Mouse (Mus musculus) limb, embryonic 14.5 days (tissue): ENCODE results near the gene Cacng2. TPM values are rescaled to one million over a fixed set of nuclear protein-coding genes. Genes with fewer than 3 reads are reported as not detected.
A peak's percentile ranks its signal among the peaks of the same experiment; 100 is the strongest.

Experiments
- ATAC-seq: fragments of 200-750 bp; cut with Nextera tagmentation; 2 replicates; pipeline ENCODE4 v1.8.0; 2017; ENCODE audit warnings: low read depth, moderate number of reproducible peaks, moderate TSS enrichment; ENCODE audit not compliant: low FRiP score
- DNase-seq: peaks from one replicate; pipeline ENCODE4 v3.0.0-alpha.2; 2015; ENCODE audit warnings: low spot score
- H3K27ac ChIP-seq: fragments of 300-500 bp; sonication (generic); replicated peaks from 2 replicates; pipeline ENCODE4 v1.5.1; 2014; ENCODE audit warnings: low read depth, mild to moderate bottlenecking, low read length, moderate library complexity, mixed read lengths
- H3K27me3 ChIP-seq: fragments of 300-500 bp; sonication (generic); 2 replicates; pipeline ENCODE4 v1.6.1; 2014; ENCODE audit warnings: low read length, mixed read lengths; ENCODE audit not compliant: control insufficient read depth, insufficient read depth
- H3K36me3 ChIP-seq: fragments of 300-500 bp; sonication (generic); 2 replicates; pipeline ENCODE4 v1.6.1; 2014; ENCODE audit warnings: mild to moderate bottlenecking, low read length, moderate library complexity, mixed read lengths; ENCODE audit not compliant: control insufficient read depth, insufficient read depth
- H3K4me1 ChIP-seq: fragments of 300-500 bp; sonication (generic); 2 replicates; pipeline ENCODE4 v1.6.1; 2014; ENCODE audit warnings: antibody characterized with exemption, low read length, mixed read lengths; ENCODE audit not compliant: control insufficient read depth, insufficient read depth
- H3K4me2 ChIP-seq: fragments of 300-500 bp; sonication (generic); replicated peaks from 2 replicates; pipeline ENCODE4 v1.6.1; 2014; ENCODE audit warnings: low read depth, mild to moderate bottlenecking, low read length, moderate library complexity; ENCODE audit not compliant: severe bottlenecking
- H3K4me3 ChIP-seq: fragments of 300-500 bp; sonication (generic); replicated peaks from 2 replicates; pipeline ENCODE4 v1.5.1; 2014; ENCODE audit warnings: low read length
- H3K9ac ChIP-seq: fragments of 300-500 bp; sonication (generic); 2 replicates; pipeline ENCODE4 v1.6.1; 2014; ENCODE audit warnings: mild to moderate bottlenecking, low read depth, low read length, moderate library complexity; ENCODE audit not compliant: severe bottlenecking
- H3K9me3 ChIP-seq: fragments of 300-500 bp; sonication (generic); 2 replicates; pipeline ENCODE4 v1.6.1; 2016; ENCODE audit warnings: low read length; ENCODE audit not compliant: control insufficient read depth
- POLR2A ChIP-seq: fragments of 200-500 bp; IDR thresholded peaks from 2 replicates; pipeline ENCODE4 v1.8.0; 2012; ENCODE audit warnings: inconsistent platforms, mild to moderate bottlenecking, moderate library complexity, borderline replicate concordance; ENCODE audit not compliant: insufficient read depth, insufficient read length; ENCODE audit errors: extremely low read depth
- WGBS: fragments of 180-500 bp; shearing (Covaris S2); extraction: QIAGEN DNeasy Blood & Tissue Kit; methylation state at CpG from one replicate; pipeline ENCODE4 v1.1.7; 2014; 5-methylcytosine and 5-hydroxymethylcytosine counted together
- polyA plus RNA-seq, 2 experiments: library from polyadenylated mRNA; depleted of rRNA in 1 of 2; stranded (reverse) in 1 of 2; unstranded in 1 of 2; fragments of >200 nt; fragmentation: Nextera tagmentation in 1 of 2; extraction: Ambion mirVana in 1 of 2; gene quantifications; 2 replicates each; pipeline versions ENCODE4 v1.2.1 to v1.2.3; 2012 to 2014

Cacng2 gene
- polyA plus RNA-seq, 2 experiments, result 0.03 TPM; not detected in 1

- WGBS, result 90% methylated on average over 6 of the region's 6 CpGs
- no peak overlapping the region for H3K27ac ChIP-seq
- DNase-seq, result no peak
- no peak for TF ChIP-seq POLR2A
- H3K27me3 ChIP-seq, result peaks cover 3% of the 10 kb centered on the region; the same call in 1 of the 2 replicates
- H3K4me1 ChIP-seq, result 0 out of 2 replicates have a peak, but pooled peaks cover 5% of the 10 kb centered on the region
- ATAC-seq, result no peak
- no peak overlapping the region for H3K4me3 ChIP-seq
- peaks cover 72% of the 10 kb centered on the region for H3K36me3 ChIP-seq
- no peak overlapping the region for H3K9ac ChIP-seq
- no peak overlapping the region for H3K4me2 ChIP-seq
- no peaks in the 10 kb centered on the region for H3K9me3 ChIP-seq
Observed at GRCm38 (mm10) chr15:77960693-77961092, 159.1 kb downstream of the Cacng2 start.

DNA sequence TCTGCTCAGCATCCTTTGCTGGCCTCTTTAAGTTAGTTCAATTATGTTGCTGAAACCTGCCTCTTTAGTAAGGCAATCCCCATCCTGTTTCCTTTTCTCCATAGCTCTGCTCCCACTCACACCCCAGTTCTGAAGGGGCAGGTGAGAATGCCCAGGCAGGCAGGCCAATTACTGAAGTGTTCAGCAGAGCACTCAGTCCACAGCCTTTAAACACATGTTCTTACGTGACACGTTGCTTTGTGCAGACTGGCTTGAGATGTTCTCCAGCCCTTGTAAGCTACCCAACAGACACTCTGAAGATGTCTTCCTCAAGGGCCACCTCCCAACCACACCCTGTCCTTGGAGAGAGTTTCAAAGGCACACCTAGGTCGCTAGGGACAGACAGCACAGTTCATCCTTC lies 161.8 kb downstream of the Cacng2 start:
- DNase-seq (no peak), ATAC-seq (no peak)
- no peak overlapping the region for H3K27ac ChIP-seq
- TF ChIP-seq POLR2A, result no peak
- no peak overlapping the region for H3K4me3 ChIP-seq
- 0 out of 2 replicates have a peak, but pooled peaks cover 9% of the 10 kb centered on the region for H3K4me1 ChIP-seq
- peaks cover 3% of the 10 kb centered on the region; the same call in 1 of the 2 replicates for H3K27me3 ChIP-seq
- 47% methylated on average over 3 of the region's 3 CpGs for WGBS
- H3K9me3 ChIP-seq, result no peaks in the 10 kb centered on the region
- H3K9ac ChIP-seq, result no peak overlapping the region
- no peak overlapping the region for H3K4me2 ChIP-seq
- peaks cover 47% of the 10 kb centered on the region for H3K36me3 ChIP-seq

GRCm38 (mm10) chr15:77957625-77958024 lies 162.2 kb downstream of the Cacng2 start:
- no peak overlapping the region for H3K4me2 ChIP-seq
- peaks cover 42% of the 10 kb centered on the region for H3K36me3 ChIP-seq
- DNase-seq (no peak), ATAC-seq (no peak)
- H3K4me3 ChIP-seq, result no peak overlapping the region
- H3K27ac ChIP-seq, result no peak overlapping the region
- no peaks in the 10 kb centered on the region for H3K9me3 ChIP-seq
- no peak overlapping the region for H3K9ac ChIP-seq
- 36% methylated on average over 5 of the region's 5 CpGs for WGBS
- no peak for TF ChIP-seq POLR2A
- H3K27me3 ChIP-seq, result peaks cover 3% of the 10 kb centered on the region; the same call in 1 of the 2 replicates
- H3K4me1 ChIP-seq, result 0 out of 2 replicates have a peak, but pooled peaks cover 9% of the 10 kb centered on the region

GRCm38 (mm10) chr15:77956404-77956901 lies 163.4 kb downstream of the Cacng2 start, which contains the start of gene Foxred2:
Foxred2 (minus strand) TSS chr15:77956722.
- Histone ChIP-seq H3K4me2 (peak within 1 kb of the TSS; percentile 82), H3K27ac (no peak within 1 kb of the TSS), H3K4me1 (0 out of 2 replicates have a peak, but pooled peaks cover 9% of the 10 kb centered on the region), H3K9ac (peak within 1 kb of the TSS; percentile 43), H3K4me3 (peak within 1 kb of the TSS; percentile 57), H3K36me3 (peaks cover 36% of the 10 kb centered on the region), H3K27me3 (peaks cover 3% of the 10 kb centered on the region; the same call in 1 of the 2 replicates), H3K9me3 (no peaks in the 10 kb centered on the region)
- under 1% methylated on average over 39 of the region's 39 CpGs for WGBS
- DNase-seq, result peak; percentile 73
- ATAC-seq, result peak; percentile 91
- peak; percentile 24; the same call in 1 of the 2 replicates for TF ChIP-seq POLR2A

DNA sequence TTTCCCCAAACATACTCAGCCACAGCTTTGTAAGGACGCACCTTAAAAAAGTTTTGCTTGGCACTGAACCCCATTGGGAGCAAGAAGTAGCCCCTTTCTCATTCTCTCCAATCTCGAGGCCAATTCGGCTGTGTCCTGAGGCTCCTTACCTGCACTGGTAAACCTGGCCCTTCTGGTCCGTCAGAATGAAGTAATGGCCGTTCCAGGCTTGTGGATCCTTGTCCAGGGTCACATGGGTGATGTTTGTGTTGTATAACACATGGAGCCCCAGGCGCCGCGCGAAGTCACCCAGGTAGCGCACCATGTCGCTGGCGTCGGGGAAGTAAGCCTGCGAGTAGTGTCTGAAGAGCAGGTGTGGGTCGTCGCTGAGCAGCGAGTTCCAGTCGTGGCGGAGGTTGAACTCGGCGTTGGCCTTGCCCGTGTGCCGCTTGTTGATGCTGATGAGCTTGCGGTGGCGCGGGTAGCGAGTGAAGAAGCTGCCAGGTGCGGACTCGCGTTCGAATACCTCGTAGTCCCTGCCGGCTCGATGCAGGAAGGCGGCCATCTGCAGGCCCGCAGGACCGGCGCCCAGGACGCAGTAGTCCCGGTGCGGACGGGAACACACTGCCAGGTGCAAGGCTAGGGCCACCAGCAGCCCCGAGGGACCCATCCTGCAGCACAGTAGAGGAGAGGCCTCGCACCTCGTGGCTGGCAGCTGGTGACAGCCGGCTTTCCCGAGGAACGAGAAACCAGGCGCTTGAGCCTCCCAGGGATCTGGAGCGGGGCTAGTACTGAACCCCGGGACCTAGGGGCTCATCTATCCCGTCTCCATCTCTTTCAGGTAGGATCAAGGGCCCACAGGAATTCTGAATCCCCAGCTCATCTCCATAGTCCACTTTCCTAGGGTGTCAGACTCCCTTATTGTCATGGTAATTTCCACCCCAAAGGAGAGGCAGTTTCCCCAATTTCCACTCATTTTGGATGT lies 164.1 kb downstream of the Cacng2 start:
- 10% methylated on average over 49 of the region's 52 CpGs for WGBS
- peak overlapping the region; percentile 57 for H3K4me3 ChIP-seq
- peak overlapping the region; percentile 82 for H3K4me2 ChIP-seq
- 0 out of 2 replicates have a peak, but pooled peaks cover 9% of the 10 kb centered on the region for H3K4me1 ChIP-seq
- DNase-seq (no peak), ATAC-seq (peak; percentile 14; the same call in 1 of the 2 replicates)
- H3K9ac ChIP-seq, result peak overlapping the region; percentile 43
- peaks cover 3% of the 10 kb centered on the region; the same call in 1 of the 2 replicates for H3K27me3 ChIP-seq
- TF ChIP-seq POLR2A, result no peak
- peaks cover 29% of the 10 kb centered on the region for H3K36me3 ChIP-seq
- no peaks in the 10 kb centered on the region for H3K9me3 ChIP-seq
- no peak overlapping the region for H3K27ac ChIP-seq
